Mouse (Mus musculus): ENCODE measurements around the gene Gm12258. TPM values are rescaled to one million over a fixed set of nuclear protein-coding genes. Genes with fewer than 3 reads are reported as not detected.

Gene Gm12258
- polyA plus RNA-seq, 1 experiment, result 2.0 TPM

GRCm38 (mm10) chr11:58847636-58848035 is 678 bp downstream of the Gm12258 start:
- Histone ChIP-seq H3K79me2 (ENCODE audit: control insufficient read depth, insufficient read depth) (no peaks in the 10 kb centered on the region), H3K36me3 (ENCODE audit: control insufficient read depth, insufficient read depth) (peaks cover 15% of the 10 kb centered on the region), H3K4me2 (ENCODE audit: low read depth) (peak overlapping the region; percentile 65), H3K4me3 (peak overlapping the region; percentile 46), H3ac (ENCODE audit: control insufficient read depth, insufficient read length) (peak overlapping the region; percentile 89), H3K27me3 (ENCODE audit: control insufficient read depth, insufficient read depth, insufficient read length) (no peaks in the 10 kb centered on the region)
- TF ChIP-seq POLR2AphosphoS2 (IDR thresholded peaks at IDR 0.05; ENCODE audit: insufficient read length, low read depth), result no peak
- no peak for TF ChIP-seq TCF12 (IDR thresholded peaks at IDR 0.05; ENCODE audit: insufficient read depth, poor library complexity, severe bottlenecking)
- TF ChIP-seq POLR2A (IDR thresholded peaks at IDR 0.05; ENCODE audit: insufficient read length, low read depth), result no peak
- no peak for TF ChIP-seq SRF (IDR thresholded peaks at IDR 0.05; ENCODE audit: control insufficient read depth, insufficient read length, low read depth)
- no peak for TF ChIP-seq USF1 (IDR thresholded peaks at IDR 0.05; ENCODE audit: low read depth)
- no peak for TF ChIP-seq TCF3 (IDR thresholded peaks at IDR 0.05; ENCODE audit: insufficient read length, low read depth)
- no peak for TF ChIP-seq MYOD1 (IDR thresholded peaks at IDR 0.05; ENCODE audit: control insufficient read depth in 1 of 3, insufficient read length in 2 of 3, low read depth in 2 of 3)
- TF ChIP-seq MAX (IDR thresholded peaks at IDR 0.05; ENCODE audit: low read depth), result no peak
- no peak for TF ChIP-seq MYOG (IDR thresholded peaks at IDR 0.05; ENCODE audit: control insufficient read depth in 1 of 3, insufficient read depth in 1 of 3, insufficient read length in 2 of 3, low read depth in 2 of 3)
- TF ChIP-seq CEBPB (IDR thresholded peaks at IDR 0.05; ENCODE audit: insufficient read depth, poor library complexity, severe bottlenecking), result no peak
- TF ChIP-seq REST (IDR thresholded peaks at IDR 0.05; ENCODE audit: insufficient read depth, insufficient read length), result no peak

- H3K79me2 ChIP-seq (ENCODE audit: control insufficient read depth, insufficient read depth), result no peaks in the 10 kb centered on the region
- H3ac ChIP-seq (ENCODE audit: control insufficient read depth, insufficient read length), result no peak overlapping the region
- no peak for TF ChIP-seq REST (IDR thresholded peaks at IDR 0.05; ENCODE audit: insufficient read depth, insufficient read length)
- no peak for TF ChIP-seq SRF (IDR thresholded peaks at IDR 0.05; ENCODE audit: control insufficient read depth, insufficient read length, low read depth)
- no peak for TF ChIP-seq TCF12 (IDR thresholded peaks at IDR 0.05; ENCODE audit: insufficient read depth, poor library complexity, severe bottlenecking)
- no peak for TF ChIP-seq TCF3 (IDR thresholded peaks at IDR 0.05; ENCODE audit: insufficient read length, low read depth)
Observed at GRCm38 (mm10) chr11:58849731-58850130, 2.8 kb downstream of the Gm12258 start.

DNA sequence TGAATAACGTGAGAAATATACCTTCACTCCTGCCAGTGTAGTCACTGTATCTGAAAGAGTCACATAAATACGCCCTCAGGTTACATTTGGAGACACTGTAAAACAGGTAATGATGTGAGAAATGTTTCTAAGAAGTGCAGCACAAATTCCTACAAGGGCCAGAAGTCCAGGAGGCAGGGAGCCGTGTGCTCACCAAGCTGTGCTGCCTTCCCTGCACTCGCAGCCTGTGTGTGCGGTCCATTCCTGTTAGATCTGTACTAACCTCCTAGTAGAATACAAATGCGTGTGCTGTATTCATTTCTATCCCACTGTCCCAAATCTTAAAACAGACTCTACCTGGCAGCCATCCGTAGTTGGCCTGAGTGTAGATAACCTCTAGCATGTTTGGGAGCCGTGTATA is 13.8 kb downstream of the Gm12258 start:
- Histone ChIP-seq H3ac (ENCODE audit: control insufficient read depth, insufficient read length) (no peak overlapping the region), H3K4me2 (ENCODE audit: low read depth) (no peak overlapping the region), H3K36me3 (ENCODE audit: control insufficient read depth, insufficient read depth) (peaks cover 43% of the 10 kb centered on the region), H3K27me3 (ENCODE audit: control insufficient read depth, insufficient read depth, insufficient read length) (no peaks in the 10 kb centered on the region), H3K4me3 (no peak overlapping the region), H3K79me2 (ENCODE audit: control insufficient read depth, insufficient read depth) (no peaks in the 10 kb centered on the region)
- TF ChIP-seq SRF (IDR thresholded peaks at IDR 0.05; ENCODE audit: control insufficient read depth, insufficient read length, low read depth) (no peak), TCF12 (IDR thresholded peaks at IDR 0.05; ENCODE audit: insufficient read depth, poor library complexity, severe bottlenecking) (no peak), TCF3 (IDR thresholded peaks at IDR 0.05; ENCODE audit: insufficient read length, low read depth) (no peak), REST (IDR thresholded peaks at IDR 0.05; ENCODE audit: insufficient read depth, insufficient read length) (no peak), POLR2AphosphoS2 (IDR thresholded peaks at IDR 0.05; ENCODE audit: insufficient read length, low read depth) (peak; percentile 93), MAX (IDR thresholded peaks at IDR 0.05; ENCODE audit: low read depth) (no peak), POLR2A (IDR thresholded peaks at IDR 0.05; ENCODE audit: insufficient read length, low read depth) (peak; percentile 41), E2F4 (IDR thresholded peaks at IDR 0.05; ENCODE audit: insufficient read depth) (no peak), MYOG (IDR thresholded peaks at IDR 0.05; ENCODE audit: control insufficient read depth in 1 of 3, insufficient read depth in 1 of 3, insufficient read length in 2 of 3, low read depth in 2 of 3) (no peak)

More at GRCm38 (mm10) chr11:58849731-58850130, 2.8 kb downstream of the Gm12258 start:
- Histone ChIP-seq H3K27me3 (ENCODE audit: control insufficient read depth, insufficient read depth, insufficient read length) (no peaks in the 10 kb centered on the region), H3K4me3 (no peak overlapping the region), H3K4me2 (ENCODE audit: low read depth) (no peak overlapping the region), H3K36me3 (ENCODE audit: control insufficient read depth, insufficient read depth) (peaks cover 19% of the 10 kb centered on the region)

DNA sequence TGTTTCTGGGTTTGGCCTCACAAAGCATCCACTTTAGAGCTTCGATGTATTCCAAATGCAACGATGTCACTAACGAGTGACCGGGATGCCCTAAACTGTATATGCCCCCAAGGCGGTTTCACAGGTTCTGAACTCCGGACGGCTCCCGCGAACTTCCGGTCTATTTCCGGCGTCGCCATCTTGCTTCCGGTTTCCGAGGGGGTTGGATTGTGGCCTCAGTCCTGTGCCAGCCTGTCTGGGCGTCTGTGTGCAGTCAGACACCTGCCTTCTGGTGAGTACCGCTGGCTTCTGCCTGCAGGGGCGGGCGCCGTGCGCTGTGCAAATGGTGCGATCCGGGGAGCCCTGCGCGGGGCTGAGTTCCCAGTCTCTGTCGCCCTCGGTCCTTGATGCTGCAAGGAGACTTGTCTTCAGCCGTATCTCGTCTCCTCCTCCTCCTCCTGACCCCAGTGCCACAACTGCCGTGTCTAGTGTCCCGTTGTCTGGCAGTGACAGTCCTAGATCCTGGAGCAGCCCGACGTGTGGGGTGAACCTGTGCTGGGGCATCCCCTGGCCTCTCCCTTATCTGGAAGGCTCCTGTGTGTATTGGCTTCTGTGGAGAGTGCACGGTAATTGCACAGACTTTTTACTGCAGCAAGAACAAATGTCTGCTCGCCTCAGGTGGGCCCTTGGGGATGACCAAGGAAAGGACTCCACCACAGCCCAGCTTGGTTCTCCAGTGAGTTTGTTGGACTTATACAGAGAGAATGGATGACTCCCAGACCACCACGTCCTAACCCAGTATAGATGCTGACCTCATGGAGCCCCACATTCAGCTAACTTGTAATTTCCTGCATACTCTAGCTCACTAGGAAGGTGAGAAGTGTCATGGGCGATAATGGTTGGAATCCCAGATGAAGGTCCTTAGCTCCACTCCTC is 20.3 kb downstream of the Gm12258 start, which contains the start of gene 2810021J22Rik:
Gene 2810021J22Rik, plus strand, starts transcription at position 178 of the 915 bp plus-strand sequence.
- Histone ChIP-seq H3K79me2 (ENCODE audit: control insufficient read depth, insufficient read depth) (no peaks in the 10 kb centered on the region), H3K27me3 (ENCODE audit: control insufficient read depth, insufficient read depth, insufficient read length) (no peaks in the 10 kb centered on the region), H3ac (ENCODE audit: control insufficient read depth, insufficient read length) (peak within 1 kb of the TSS; percentile 7), H3K4me3 (peak within 1 kb of the TSS; percentile 53), H3K36me3 (ENCODE audit: control insufficient read depth, insufficient read depth) (no peaks in the 10 kb centered on the region), H3K4me2 (ENCODE audit: low read depth) (peak within 1 kb of the TSS; percentile 79)
- TF ChIP-seq POLR2AphosphoS2 (IDR thresholded peaks at IDR 0.05; ENCODE audit: insufficient read length, low read depth), result peak; percentile 69
- TF ChIP-seq MYOD1 (IDR thresholded peaks at IDR 0.05; ENCODE audit: control insufficient read depth in 1 of 3, insufficient read length in 2 of 3, low read depth in 2 of 3), result peak in 2 of 3 experiments; percentile 21 to 40
- TF ChIP-seq REST (IDR thresholded peaks at IDR 0.05; ENCODE audit: insufficient read depth, insufficient read length), result no peak
- TF ChIP-seq POLR2A (IDR thresholded peaks at IDR 0.05; ENCODE audit: insufficient read length, low read depth), result peak; percentile 82
- TF ChIP-seq MYOG (IDR thresholded peaks at IDR 0.05; ENCODE audit: control insufficient read depth in 1 of 3, insufficient read depth in 1 of 3, insufficient read length in 2 of 3, low read depth in 2 of 3), result peak in 1 of 3 experiments; percentile 53

- Histone ChIP-seq H3K4me2 (ENCODE audit: low read depth) (peak overlapping the region; percentile 79), H3K4me3 (peak overlapping the region; percentile 53), H3K36me3 (ENCODE audit: control insufficient read depth, insufficient read depth) (no peaks in the 10 kb centered on the region), H3K79me2 (ENCODE audit: control insufficient read depth, insufficient read depth) (no peaks in the 10 kb centered on the region), H3K27me3 (ENCODE audit: control insufficient read depth, insufficient read depth, insufficient read length) (no peaks in the 10 kb centered on the region), H3ac (ENCODE audit: control insufficient read depth, insufficient read length) (peak overlapping the region; percentile 7)
- TF ChIP-seq CEBPB (IDR thresholded peaks at IDR 0.05; ENCODE audit: insufficient read depth, poor library complexity, severe bottlenecking), result no peak
- no peak for TF ChIP-seq E2F4 (IDR thresholded peaks at IDR 0.05; ENCODE audit: insufficient read depth)
- TF ChIP-seq TCF3 (IDR thresholded peaks at IDR 0.05; ENCODE audit: insufficient read length, low read depth), result no peak
- no peak for TF ChIP-seq MYOD1 (IDR thresholded peaks at IDR 0.05; ENCODE audit: control insufficient read depth in 1 of 3, insufficient read length in 2 of 3, low read depth in 2 of 3)
- TF ChIP-seq POLR2A (IDR thresholded peaks at IDR 0.05; ENCODE audit: insufficient read length, low read depth), result no peak
- no peak for TF ChIP-seq SRF (IDR thresholded peaks at IDR 0.05; ENCODE audit: control insufficient read depth, insufficient read length, low read depth)
- no peak for TF ChIP-seq MAX (IDR thresholded peaks at IDR 0.05; ENCODE audit: low read depth)
Observed at GRCm38 (mm10) chr11:58867954-58868330, 21.0 kb downstream of the Gm12258 start.
